Mouse (Mus musculus) midbrain, embryonic 15.5 days (tissue): ENCODE data around the gene Cltb. TPM values are rescaled to one million over a fixed set of nuclear protein-coding genes. Genes with fewer than 3 reads are reported as not detected.

ENCODE experiments used
- ATAC-seq: fragments of 200-750 bp; cut with Nextera tagmentation; replicated peaks from 2 replicates; pipeline ENCODE4 v1.8.0; 2017; ENCODE audit warnings: moderate TSS enrichment
- H3K27ac ChIP-seq: fragments of 300-500 bp; sonication (generic); 2 replicates; pipeline ENCODE4 v1.5.1; 2015; ENCODE audit warnings: mild to moderate bottlenecking, inconsistent platforms
- H3K27me3 ChIP-seq: fragments of 300-500 bp; sonication (generic); replicated peaks from 2 replicates; pipeline ENCODE4 v1.6.1; 2015; ENCODE audit warnings: inconsistent platforms
- H3K36me3 ChIP-seq: fragments of 300-500 bp; sonication (generic); replicated peaks from 2 replicates; pipeline ENCODE4 v1.6.1; 2015; ENCODE audit warnings: inconsistent platforms
- H3K4me1 ChIP-seq: fragments of 300-500 bp; sonication (generic); 2 replicates; pipeline ENCODE4 v1.6.1; 2015; ENCODE audit warnings: inconsistent platforms
- H3K4me2 ChIP-seq: fragments of 300-500 bp; sonication (generic); 2 replicates; pipeline ENCODE4 v1.6.1; 2015; ENCODE audit warnings: inconsistent platforms, mild to moderate bottlenecking, moderate library complexity
- H3K4me3 ChIP-seq: fragments of 300-500 bp; sonication (generic); 2 replicates; pipeline ENCODE4 v1.5.1; 2015; ENCODE audit warnings: mild to moderate bottlenecking, inconsistent platforms
- H3K9ac ChIP-seq: fragments of 300-500 bp; sonication (generic); 2 replicates; pipeline ENCODE4 v1.6.1; 2015; ENCODE audit warnings: mild to moderate bottlenecking, inconsistent platforms
- H3K9me3 ChIP-seq: fragments of 300-500 bp; sonication (generic); 2 replicates; pipeline ENCODE4 v1.6.1; 2016; ENCODE audit warnings: inconsistent platforms
- WGBS: fragments of 180-500 bp; shearing (Covaris S2); methylation state at CpG from one replicate; pipeline ENCODE4 v1.1.7; 2015; ENCODE audit warnings: mixed read lengths; 5-methylcytosine and 5-hydroxymethylcytosine counted together
- microRNA-seq: library from miRNA; unstranded; fragments of <30 nt; microRNA quantifications from one replicate; pipeline ENCODE4, GENCODE M21; 2016
- polyA plus RNA-seq: library from polyadenylated mRNA; unstranded; fragments of >200 nt; fragmentation: Nextera tagmentation; extraction: Ambion mirVana; gene quantifications from 2 replicates; pipeline ENCODE4 v1.2.1, GENCODE M21; 2015

The Cltb gene
- polyA plus RNA-seq, 1 experiment from 2014 or later = 200 TPM

GRCm38 (mm10) chr13:54556176-54556575, 55.0 kb downstream of the Cltb start:
- Histone ChIP-seq H3K27me3 (no peaks in the 10 kb centered on the region), H3K4me1 (no peaks in the 10 kb centered on the region), H3K4me2 (no peak overlapping the region), H3K27ac (no peak overlapping the region), H3K4me3 (no peak overlapping the region), H3K9me3 (no peaks in the 10 kb centered on the region), H3K9ac (no peak overlapping the region), H3K36me3 (peaks cover 84% of the 10 kb centered on the region)
- ATAC-seq = no peak
- 95% methylated on average over 9 of the region's 9 CpGs for WGBS

DNA sequence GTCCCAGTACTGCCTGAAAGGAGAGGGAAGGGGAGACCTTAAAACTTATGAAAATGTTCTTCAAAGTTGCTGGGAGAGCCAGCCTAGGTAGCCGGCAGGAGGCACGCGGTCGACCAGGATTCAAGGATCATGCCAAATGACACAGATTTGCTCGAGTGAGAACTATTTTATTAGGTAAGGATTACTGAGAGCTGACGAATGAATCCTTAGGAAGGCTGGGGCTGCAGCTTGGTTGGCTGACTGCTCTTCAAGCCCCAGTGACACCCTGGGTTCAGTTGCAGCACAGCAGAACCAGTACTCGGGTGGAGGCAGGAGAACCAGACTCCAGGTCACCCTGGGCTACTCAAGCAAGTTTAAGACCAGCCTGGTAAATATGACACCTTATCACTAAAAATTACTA, 63.1 kb downstream of the Cltb start:
- no peaks in the 10 kb centered on the region for H3K9me3 ChIP-seq
- no peak for ATAC-seq
- no peaks in the 10 kb centered on the region for H3K4me1 ChIP-seq
- 89% methylated on average over 7 of the region's 7 CpGs for WGBS
- H3K9ac ChIP-seq = no peak overlapping the region
- peaks cover 62% of the 10 kb centered on the region for H3K36me3 ChIP-seq
- no peak overlapping the region for H3K4me3 ChIP-seq
- H3K4me2 ChIP-seq = no peak overlapping the region
- H3K27ac ChIP-seq = no peak overlapping the region
- no peaks in the 10 kb centered on the region for H3K27me3 ChIP-seq

Small RNA genes within 50 kb of the gene (microRNA-seq; reads per million reads assigned to microRNA genes)
- not detected for gene Gm24195

Other genes with a start within 250 kb of the Cltb start
- gene Cplx2, start 240.0 kb downstream of the Cltb start, polyA plus RNA-seq = 31.1 and 32.8 TPM in 2 replicates
- 109 and 112 TPM in 2 replicates for gene Thoc3, start 142.5 kb downstream of the Cltb start, polyA plus RNA-seq
- 23.8 and 27.2 TPM in 2 replicates for gene Simc1, start 107.6 kb downstream of the Cltb start, polyA plus RNA-seq
- gene 4833439L19Rik, start 45.9 kb downstream of the Cltb start, polyA plus RNA-seq = 271 and 282 TPM in 2 replicates
- gene Arl10, start 36.3 kb downstream of the Cltb start, polyA plus RNA-seq = 116 and 121 TPM in 2 replicates
- gene Nop16, start 21.3 kb downstream of the Cltb start, polyA plus RNA-seq = 56.9 and 59.3 TPM in 2 replicates
- gene Higd2a, start 21.1 kb downstream of the Cltb start, polyA plus RNA-seq = 229 and 232 TPM in 2 replicates
- 64.6 and 70.2 TPM in 2 replicates for gene Faf2, start 10.4 kb upstream of the Cltb start, polyA plus RNA-seq
- gene Rnf44, start 82.6 kb upstream of the Cltb start, polyA plus RNA-seq = 92.2 and 97.3 TPM in 2 replicates
- gene Cdhr2, start 90.1 kb upstream of the Cltb start, polyA plus RNA-seq = 0.15 and 0.30 TPM in 2 replicates
- gene Gprin1, start 138.5 kb upstream of the Cltb start, polyA plus RNA-seq = 26.0 and 32.7 TPM in 2 replicates
- gene Sncb, start 155.3 kb upstream of the Cltb start, polyA plus RNA-seq = 56.0 and 56.4 TPM in 2 replicates
- not detected in 2 replicates for gene Eif4e1b, start 172.7 kb upstream of the Cltb start, polyA plus RNA-seq
- gene Tspan17, start 178.0 kb upstream of the Cltb start, polyA plus RNA-seq = 49.3 and 54.0 TPM in 2 replicates